Mouse (Mus musculus) layer of hippocampus, adult 2 months (tissue): ENCODE measurements at regions not wholly inside any gene's neighbourhood (a gene's known extent, or its start where the extent isn't known, plus 50 kb on each side); places are given as distances from the start of the nearest gene placed in this dataset.

Experiments used
- DNase-seq, 2 experiments: peaks; one replicate each; pipeline ENCODE4 v3.0.0; 2022; ENCODE audit warnings: low spot score in 2 of 2
- H3K27ac ChIP-seq: fragments of 200-600 bp; 2 replicates; pipeline ENCODE4 v1.8.1; 2022
- H3K4me3 ChIP-seq: fragments of 200-600 bp; 2 replicates; pipeline ENCODE4 v1.8.1; 2022; ENCODE audit warnings: mild to moderate bottlenecking
- CTCF ChIP-seq: fragments of 200-600 bp; conservative IDR thresholded peaks from 2 replicates; pipeline ENCODE4 v1.8.1; 2022; ENCODE audit warnings: antibody characterized with exemption, mild to moderate bottlenecking, moderate library complexity

GRCm38 (mm10) chr4:68535815-68536214 is 418.4 kb downstream of the Brinp1 start:
- H3K27ac ChIP-seq, result no peak overlapping the region
- no peak overlapping the region for H3K4me3 ChIP-seq
- no peak for TF ChIP-seq CTCF
- no peak for DNase-seq

GRCm38 (mm10) chr4:68532056-68532455 is 422.1 kb downstream of the Brinp1 start:
- H3K4me3 ChIP-seq, result no peak overlapping the region
- DNase-seq, result peak in 1 of 2 experiments; percentile 9
- no peak overlapping the region for H3K27ac ChIP-seq
- TF ChIP-seq CTCF, result no peak

DNA sequence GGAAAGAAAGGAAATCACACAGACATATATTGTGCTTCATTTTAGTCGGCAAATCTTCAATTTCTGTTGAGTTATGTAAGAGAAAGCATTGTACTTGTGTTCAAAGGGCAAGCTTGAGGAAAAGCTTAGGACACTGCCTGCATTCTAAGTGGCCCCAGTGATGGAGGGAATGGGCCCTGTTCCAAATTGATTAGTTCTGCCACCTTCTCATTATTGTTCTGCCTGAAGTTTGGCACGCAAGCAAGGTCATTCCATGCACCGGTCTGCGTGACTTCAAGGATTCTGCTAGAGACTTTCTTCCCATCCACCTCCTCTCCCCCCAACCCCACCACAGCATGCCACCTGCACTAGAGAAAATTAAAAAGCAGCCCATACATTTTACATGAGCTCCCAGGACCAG is 466.2 kb downstream of the Brinp1 start:
- DNase-seq, result no peak
- Histone ChIP-seq H3K27ac (no peak overlapping the region), H3K4me3 (no peak overlapping the region)
- no peak for TF ChIP-seq CTCF

DNA sequence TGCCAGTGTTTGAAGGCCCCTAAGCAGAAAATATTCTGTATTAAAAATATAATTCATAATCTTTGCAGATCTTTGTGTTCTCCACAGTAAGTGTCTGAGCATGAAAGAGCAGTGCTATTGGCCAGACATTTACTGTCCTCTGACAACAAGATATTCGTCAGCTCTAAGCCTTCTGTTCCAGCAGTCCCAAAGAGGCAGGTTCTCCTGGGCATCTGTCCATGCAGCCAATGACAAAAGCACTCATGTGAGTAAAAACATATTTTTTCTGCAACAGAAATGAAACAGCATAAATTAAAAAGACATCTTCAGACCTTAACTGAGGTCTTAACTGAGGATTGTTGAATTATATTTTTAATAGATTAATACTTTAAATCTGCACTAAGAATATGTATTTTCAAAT is 467.3 kb downstream of the Brinp1 start:
- no peak for TF ChIP-seq CTCF
- DNase-seq, result no peak
- Histone ChIP-seq H3K27ac (no peak overlapping the region), H3K4me3 (no peak overlapping the region)

- Histone ChIP-seq H3K4me3 (no peak overlapping the region), H3K27ac (0 out of 2 replicates have a peak overlapping the region, but pooled peaks have one; percentile 37)
- DNase-seq, result peak; percentile 32 to 33
- TF ChIP-seq CTCF, result no peak
Observed at GRCm38 (mm10) chr4:68461783-68462182, 492.4 kb downstream of the Brinp1 start.

GRCm38 (mm10) chr4:68416046-68416445 is 538.2 kb downstream of the Brinp1 start:
- H3K4me3 ChIP-seq, result no peak overlapping the region
- DNase-seq, result no peak
- no peak for TF ChIP-seq CTCF

DNA sequence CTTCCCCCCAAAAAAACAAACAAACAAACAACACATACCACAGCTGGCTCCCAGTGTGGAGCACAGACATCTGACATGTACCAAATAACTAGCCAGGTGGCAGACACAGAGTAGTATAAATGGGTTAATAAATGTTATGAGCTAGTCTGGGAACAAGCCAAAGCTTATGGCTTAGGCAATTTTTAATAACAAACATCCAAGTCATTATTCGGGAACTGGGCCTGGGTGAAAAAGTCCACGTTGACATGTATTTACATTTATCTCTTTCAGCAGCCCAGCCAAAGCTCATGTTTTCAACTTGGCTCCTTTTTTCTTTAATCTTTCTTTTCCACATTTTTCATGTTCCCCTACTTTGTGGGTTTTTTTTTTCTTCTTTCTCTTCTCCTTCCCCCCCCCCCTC is 543.4 kb downstream of the Brinp1 start:
- DNase-seq, result no peak
- no peak overlapping the region for H3K27ac ChIP-seq
- no peak overlapping the region for H3K4me3 ChIP-seq
- no peak for TF ChIP-seq CTCF

More at GRCm38 (mm10) chr4:68416046-68416445, 538.2 kb downstream of the Brinp1 start:
- no peak overlapping the region for H3K27ac ChIP-seq

- no peak for DNase-seq
- TF ChIP-seq CTCF, result no peak
- no peak overlapping the region for H3K4me3 ChIP-seq
- no peak overlapping the region for H3K27ac ChIP-seq
Observed at GRCm38 (mm10) chr4:68404364-68404763, 549.8 kb downstream of the Brinp1 start.

DNA sequence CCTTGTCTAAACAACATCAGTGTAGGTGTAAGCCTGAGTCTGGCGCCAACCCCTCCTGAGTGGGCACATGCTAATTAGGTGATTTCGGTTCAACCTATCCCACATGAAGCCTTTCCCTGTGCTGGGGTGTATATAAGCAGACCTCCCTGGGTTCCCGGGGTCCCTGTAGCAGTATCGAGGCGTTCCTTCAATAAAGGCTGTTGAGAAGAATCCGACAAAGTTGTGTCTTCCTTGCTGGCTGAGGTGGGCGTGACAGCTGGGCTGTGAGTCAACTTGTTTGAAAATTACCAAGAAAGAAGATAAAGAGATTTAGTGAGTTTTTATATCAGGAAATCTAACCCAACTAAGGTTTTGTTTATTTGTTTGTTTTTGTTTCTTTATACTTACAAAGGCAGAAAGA is 567.1 kb downstream of the Brinp1 start:
- no peak for TF ChIP-seq CTCF
- no peak overlapping the region for H3K4me3 ChIP-seq
- H3K27ac ChIP-seq, result no peak overlapping the region
- peak; percentile 5 to 12 for DNase-seq

GRCm38 (mm10) chr4:68382007-68382406 is 572.2 kb downstream of the Brinp1 start:
- DNase-seq, result no peak
- Histone ChIP-seq H3K27ac (no peak overlapping the region), H3K4me3 (no peak overlapping the region)
- no peak for TF ChIP-seq CTCF

DNA sequence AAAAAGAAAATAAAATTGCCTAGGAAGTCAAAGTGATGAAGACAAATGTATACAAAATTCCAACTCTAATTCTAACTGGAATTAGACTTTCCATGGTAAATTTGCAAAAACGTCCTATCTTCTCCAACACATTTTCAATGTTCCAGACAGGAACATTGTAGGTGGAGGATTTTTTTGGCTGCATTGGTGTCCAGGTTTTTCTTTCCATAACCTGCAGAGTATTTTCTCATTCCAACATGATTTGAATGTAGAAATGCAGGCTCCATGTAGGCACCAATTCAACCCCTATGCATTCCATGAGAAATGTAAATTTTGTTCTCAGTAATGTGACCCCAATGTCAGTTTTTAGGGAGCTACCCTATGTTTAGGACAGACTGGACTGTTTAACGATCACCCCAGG is 586.2 kb downstream of the Brinp1 start:
- TF ChIP-seq CTCF, result no peak
- DNase-seq, result no peak
- no peak overlapping the region for H3K4me3 ChIP-seq
- H3K27ac ChIP-seq, result no peak overlapping the region

- no peak for TF ChIP-seq CTCF
- Histone ChIP-seq H3K4me3 (no peak overlapping the region), H3K27ac (no peak overlapping the region; the same call in 1 of the 2 replicates)
- DNase-seq, result no peak
Observed at GRCm38 (mm10) chr4:68319575-68319974, 634.6 kb downstream of the Brinp1 start.

GRCm38 (mm10) chr4:68312751-68313150 is 641.4 kb downstream of the Brinp1 start:
- H3K27ac ChIP-seq, result 0 out of 2 replicates have a peak overlapping the region, but pooled peaks have one; percentile 44
- H3K4me3 ChIP-seq, result no peak overlapping the region
- DNase-seq, result peak; percentile 29 to 51
- no peak for TF ChIP-seq CTCF

DNA sequence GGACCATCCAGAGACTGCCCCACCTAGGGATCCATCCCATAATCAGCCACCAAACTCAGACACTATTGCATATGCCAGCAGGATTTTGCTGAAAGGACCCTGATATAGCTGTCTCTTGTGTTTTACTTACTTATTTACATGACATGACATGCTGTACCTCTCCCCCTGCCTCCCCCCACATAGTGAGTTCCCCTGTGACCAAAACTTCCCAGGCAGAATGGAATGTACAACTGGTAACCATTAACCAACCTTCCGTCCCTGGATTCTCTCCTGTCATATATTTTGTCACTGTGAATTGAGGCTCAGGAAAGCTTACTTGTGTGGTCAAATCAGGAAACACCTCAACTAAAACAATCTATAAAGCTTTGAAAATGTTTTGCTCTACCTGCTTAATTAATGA is 669.4 kb downstream of the Brinp1 start:
- H3K4me3 ChIP-seq, result no peak overlapping the region
- no peak for TF ChIP-seq CTCF
- DNase-seq, result no peak
- H3K27ac ChIP-seq, result no peak overlapping the region

- no peak for DNase-seq
Observed at GRCm38 (mm10) chr4:68280903-68281302, 673.3 kb downstream of the Brinp1 start.

More at GRCm38 (mm10) chr4:68280903-68281302, 673.3 kb downstream of the Brinp1 start:
- no peak for TF ChIP-seq CTCF
- Histone ChIP-seq H3K4me3 (no peak overlapping the region), H3K27ac (no peak overlapping the region)
